Mouse (Mus musculus) midbrain, postnatal 0 days (tissue): Measurements from ENCODE around the gene Gm10642. TPM values are rescaled to one million over a fixed set of nuclear protein-coding genes. Genes with fewer than 3 reads are reported as not detected.

Experiments used
- ATAC-seq: fragments of 200-750 bp; cut with Nextera tagmentation; 2 replicates; pipeline ENCODE4 v1.8.0; 2017; ENCODE audit warnings: moderate number of reproducible peaks, mild to moderate bottlenecking, moderate TSS enrichment, moderate library complexity; ENCODE audit not compliant: low FRiP score
- DNase-seq: peaks from one replicate; pipeline ENCODE4 v3.0.0-alpha.2; 2015; ENCODE audit warnings: low spot score
- H3K27ac ChIP-seq: fragments of 300-500 bp; sonication (generic); 2 replicates; pipeline ENCODE4 v1.5.1; 2014; ENCODE audit warnings: low read depth, mild to moderate bottlenecking, low read length, mixed read lengths
- H3K27me3 ChIP-seq: fragments of 300-500 bp; sonication (generic); 2 replicates; pipeline ENCODE4 v1.6.1; 2014; ENCODE audit warnings: low read length, control low read depth, mixed read lengths; ENCODE audit not compliant: insufficient read depth
- H3K36me3 ChIP-seq: fragments of 300-500 bp; sonication (generic); 2 replicates; pipeline ENCODE4 v1.6.1; 2014; ENCODE audit warnings: low read length, control low read depth, mixed read lengths; ENCODE audit not compliant: insufficient read depth
- H3K4me1 ChIP-seq: fragments of 300-500 bp; sonication (generic); 2 replicates; pipeline ENCODE4 v1.6.1; 2014; ENCODE audit warnings: mild to moderate bottlenecking, control low read depth, antibody characterized with exemption, low read length, mixed read lengths; ENCODE audit not compliant: insufficient read depth
- H3K4me2 ChIP-seq: fragments of 300-500 bp; sonication (generic); 2 replicates; pipeline ENCODE4 v1.6.1; 2014; ENCODE audit warnings: low read depth, mild to moderate bottlenecking, low read length, mixed read lengths; ENCODE audit not compliant: poor library complexity, severe bottlenecking
- H3K4me3 ChIP-seq: fragments of 300-500 bp; sonication (generic); 2 replicates; pipeline ENCODE4 v1.5.1; 2014; ENCODE audit warnings: low read depth, mild to moderate bottlenecking, low read length, moderate library complexity
- H3K9ac ChIP-seq: fragments of 300-500 bp; sonication (generic); replicated peaks from 2 replicates; pipeline ENCODE4 v1.6.1; 2014; ENCODE audit warnings: mild to moderate bottlenecking, low read length, moderate library complexity, mixed read lengths; ENCODE audit not compliant: poor library complexity, severe bottlenecking
- H3K9me3 ChIP-seq: fragments of 300-500 bp; sonication (generic); 2 replicates; pipeline ENCODE4 v1.6.1; 2016; ENCODE audit warnings: low read length, control low read depth
- CTCF ChIP-seq: IDR thresholded peaks from 2 replicates; pipeline ENCODE4 v1.5.1; 2016; ENCODE audit warnings: antibody characterized with exemption, mild to moderate bottlenecking
- WGBS: fragments of 180-500 bp; shearing (Covaris S2); extraction: QIAGEN DNeasy Blood & Tissue Kit; methylation state at CpG from one replicate; pipeline ENCODE4 v1.1.7; 2014; 5-methylcytosine and 5-hydroxymethylcytosine counted together
- polyA plus RNA-seq: library from polyadenylated mRNA; unstranded; fragments of >200 nt; fragmentation: Nextera tagmentation; extraction: Ambion mirVana; gene quantifications from 2 replicates; pipeline ENCODE4 v1.2.1, GENCODE M21; 2015
- total RNA-seq: library from RNA; depleted of rRNA; stranded (reverse); fragments of >200 nt; gene quantifications from 2 replicates; pipeline ENCODE4 v1.2.3, GENCODE M21; 2014; rRNA removed

Gene Gm10642
- 0.47 and 1.4 TPM in 2 replicates for total RNA-seq
- 1.3 and 1.4 TPM in 2 replicates for polyA plus RNA-seq

DNA sequence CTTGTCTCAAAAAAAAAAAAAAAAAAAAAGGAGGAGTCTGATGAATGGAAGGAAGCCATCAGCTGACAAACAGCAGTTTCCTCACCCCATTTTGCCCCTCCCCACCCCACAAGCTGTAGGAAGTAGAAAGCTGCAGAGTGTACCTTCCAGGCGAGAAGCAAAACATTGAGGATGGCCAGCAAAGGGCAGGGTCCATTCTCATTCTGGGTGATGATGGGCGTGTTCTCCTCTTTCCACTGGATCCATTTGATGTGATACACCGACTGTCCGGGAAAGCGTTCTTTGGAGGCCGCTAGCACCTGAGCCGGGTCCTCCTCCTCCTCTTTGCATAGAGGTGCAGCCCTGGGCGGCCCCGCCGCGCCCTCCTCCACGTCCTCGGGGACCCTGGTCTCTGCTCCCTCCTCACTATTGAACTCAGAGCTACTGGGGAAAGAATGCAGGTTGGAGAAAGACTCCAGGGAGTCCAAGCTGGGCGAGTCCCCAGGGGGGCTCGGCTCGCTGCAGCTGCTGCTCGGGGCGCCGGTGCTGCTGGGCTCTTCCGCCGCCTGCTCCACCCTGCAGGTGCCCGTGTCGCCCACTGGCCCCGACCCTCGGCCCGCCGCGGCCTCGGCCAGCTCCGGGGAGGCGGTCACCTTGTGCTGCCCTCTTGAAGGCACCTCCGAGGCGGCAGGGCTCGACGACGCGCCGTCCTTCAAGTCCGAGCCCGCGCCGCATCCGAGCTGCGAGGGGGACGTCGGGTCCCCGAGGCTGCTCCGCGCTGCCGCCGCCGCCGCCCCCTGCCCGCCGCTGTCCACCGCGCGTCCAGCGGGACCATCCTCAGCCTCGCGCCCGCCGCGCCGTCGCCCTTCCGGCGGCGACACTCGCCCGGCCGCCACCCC lies at the start of gene Gm10642:
TSS of gene Gm10642 (plus strand) at position 122 of the 878 bp plus-strand sequence.
- no peaks in the 10 kb centered on the region for H3K36me3 ChIP-seq
- H3K4me1 ChIP-seq = peaks cover 9% of the 10 kb centered on the region; the same call in 1 of the 2 replicates
- peak within 1 kb of the TSS; percentile 67 for H3K4me2 ChIP-seq
- DNase-seq (peak; percentile 72), ATAC-seq (peak; percentile 72)
- WGBS = under 1% methylated on average over 51 of the region's 72 CpGs
- no peaks in the 10 kb centered on the region for H3K9me3 ChIP-seq
- peak within 1 kb of the TSS; percentile 99 for H3K4me3 ChIP-seq
- H3K27ac ChIP-seq = peak within 1 kb of the TSS; percentile 96
- no peak for TF ChIP-seq CTCF
- no peaks in the 10 kb centered on the region for H3K27me3 ChIP-seq
- peak within 1 kb of the TSS; percentile 95 for H3K9ac ChIP-seq

DNA sequence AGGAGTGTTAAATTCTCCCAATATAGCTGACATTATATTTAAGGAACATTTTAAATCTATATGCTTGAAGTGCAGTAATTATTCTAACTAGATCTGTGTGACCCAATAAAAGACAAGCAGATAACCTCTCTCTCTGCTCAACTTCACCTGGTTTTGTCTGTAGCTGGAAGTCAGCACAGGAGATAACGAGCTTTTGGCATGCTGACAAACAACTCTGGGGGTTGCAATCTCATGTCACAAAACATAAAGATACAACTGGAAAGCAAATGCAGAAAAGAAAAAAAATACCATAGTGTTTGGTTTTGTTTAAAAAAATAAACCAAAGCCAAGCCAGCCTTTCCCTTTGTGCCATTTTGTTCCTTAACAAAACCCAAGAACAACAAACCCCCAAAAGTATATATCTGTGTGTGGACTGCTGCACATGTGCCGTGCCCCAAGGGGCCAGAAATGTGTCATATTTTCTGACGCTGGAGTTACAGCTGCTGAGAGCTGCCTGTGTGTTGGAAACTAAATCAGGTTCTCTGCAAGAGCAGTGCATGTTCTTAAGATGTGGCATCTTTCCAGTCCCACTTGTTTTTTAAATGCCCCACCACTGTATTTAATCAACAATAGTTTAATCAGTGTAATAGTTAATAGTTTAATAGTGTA lies 44.9 kb upstream of the Gm10642 start:
- no peak for TF ChIP-seq CTCF
- Histone ChIP-seq H3K27ac (no peak overlapping the region), H3K27me3 (no peaks in the 10 kb centered on the region), H3K4me3 (no peak overlapping the region), H3K4me1 (no peaks in the 10 kb centered on the region), H3K4me2 (no peak overlapping the region), H3K36me3 (peaks cover 16% of the 10 kb centered on the region; the same call in 1 of the 2 replicates), H3K9me3 (no peaks in the 10 kb centered on the region), H3K9ac (no peak overlapping the region)
- ATAC-seq = no peak
- no peak for DNase-seq
- 64% methylated on average over 3 of the region's 3 CpGs for WGBS

GRCm38 (mm10) chr9:70629711-70630110 lies 26.3 kb upstream of the Gm10642 start:
- H3K4me3 ChIP-seq = no peak overlapping the region
- H3K27ac ChIP-seq = no peak overlapping the region
- no peaks in the 10 kb centered on the region for H3K4me1 ChIP-seq
- H3K4me2 ChIP-seq = no peak overlapping the region
- no peaks in the 10 kb centered on the region for H3K27me3 ChIP-seq
- H3K9me3 ChIP-seq = no peaks in the 10 kb centered on the region
- no peak overlapping the region for H3K9ac ChIP-seq
- no peak for ATAC-seq
- TF ChIP-seq CTCF = no peak
- H3K36me3 ChIP-seq = no peaks in the 10 kb centered on the region
- DNase-seq = no peak
- WGBS = 92% methylated on average over 2 of the region's 2 CpGs

DNA sequence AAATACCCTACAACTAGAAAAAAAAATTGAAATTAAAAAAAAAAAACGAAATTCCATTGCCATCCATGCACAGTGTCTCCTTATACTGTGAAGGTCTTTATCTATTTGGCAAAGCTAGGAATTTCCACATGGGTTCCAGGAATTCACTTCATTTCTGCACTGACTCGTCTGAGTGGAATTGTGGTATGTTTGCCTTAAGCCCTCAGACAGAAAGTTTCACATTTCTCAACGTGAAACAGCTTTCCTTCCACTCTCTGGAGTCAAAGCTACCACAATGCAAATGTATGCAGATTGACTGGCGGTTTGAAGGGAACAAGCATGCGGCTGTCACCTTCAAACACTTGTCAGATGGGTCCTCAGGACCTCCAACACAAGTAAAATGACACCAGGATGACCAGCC lies 24.4 kb upstream of the Gm10642 start:
- Histone ChIP-seq H3K27me3 (no peaks in the 10 kb centered on the region), H3K36me3 (no peaks in the 10 kb centered on the region), H3K4me2 (no peak overlapping the region), H3K4me1 (no peaks in the 10 kb centered on the region), H3K9me3 (no peaks in the 10 kb centered on the region), H3K4me3 (no peak overlapping the region), H3K27ac (no peak overlapping the region), H3K9ac (no peak overlapping the region)
- TF ChIP-seq CTCF = no peak
- ATAC-seq (no peak), DNase-seq (no peak)
- WGBS = 32% methylated on average over 5 of the region's 5 CpGs

GRCm38 (mm10) chr9:70636748-70637147 lies 19.3 kb upstream of the Gm10642 start:
- ATAC-seq = no peak
- no peak overlapping the region for H3K9ac ChIP-seq
- 90% methylated on average over 2 of the region's 2 CpGs for WGBS
- DNase-seq = no peak
- no peak overlapping the region for H3K4me3 ChIP-seq
- no peak overlapping the region for H3K27ac ChIP-seq
- no peaks in the 10 kb centered on the region for H3K9me3 ChIP-seq
- no peak for TF ChIP-seq CTCF
- no peak overlapping the region for H3K4me2 ChIP-seq
- H3K27me3 ChIP-seq = no peaks in the 10 kb centered on the region
- no peaks in the 10 kb centered on the region for H3K4me1 ChIP-seq
- H3K36me3 ChIP-seq = no peaks in the 10 kb centered on the region

DNA sequence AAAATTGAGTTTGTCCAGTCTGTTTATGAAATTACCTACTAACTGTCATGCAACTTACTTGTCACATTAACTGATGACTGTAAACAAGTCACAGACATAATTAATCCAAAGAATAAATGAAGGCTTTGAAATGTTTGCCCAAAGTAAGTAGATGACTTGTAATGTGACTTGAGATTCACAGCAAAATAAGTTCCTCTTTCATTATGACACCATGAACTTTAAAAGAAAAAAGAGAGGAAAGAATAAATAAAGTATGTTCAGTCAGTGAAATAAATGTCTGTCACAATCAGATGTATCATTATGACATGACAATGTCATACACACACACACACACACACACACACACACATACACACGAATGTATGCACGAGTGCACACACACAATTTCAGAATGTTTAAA lies 5.8 kb upstream of the Gm10642 start:
- Histone ChIP-seq H3K9me3 (no peaks in the 10 kb centered on the region), H3K27ac (no peak overlapping the region), H3K4me3 (no peak overlapping the region), H3K4me2 (no peak overlapping the region), H3K36me3 (no peaks in the 10 kb centered on the region), H3K9ac (no peak overlapping the region), H3K4me1 (peaks cover 9% of the 10 kb centered on the region; the same call in 1 of the 2 replicates), H3K27me3 (no peaks in the 10 kb centered on the region)
- WGBS = 95% methylated on average over 2 of the region's 2 CpGs
- DNase-seq (no peak), ATAC-seq (no peak)
- no peak for TF ChIP-seq CTCF
